Mouse (Mus musculus): ENCODE measurements at regions not wholly inside any gene's neighbourhood (a gene's known extent, or its start where the extent isn't known, plus 50 kb on each side); places are given as distances from the start of the nearest gene placed in this dataset.

DNA sequence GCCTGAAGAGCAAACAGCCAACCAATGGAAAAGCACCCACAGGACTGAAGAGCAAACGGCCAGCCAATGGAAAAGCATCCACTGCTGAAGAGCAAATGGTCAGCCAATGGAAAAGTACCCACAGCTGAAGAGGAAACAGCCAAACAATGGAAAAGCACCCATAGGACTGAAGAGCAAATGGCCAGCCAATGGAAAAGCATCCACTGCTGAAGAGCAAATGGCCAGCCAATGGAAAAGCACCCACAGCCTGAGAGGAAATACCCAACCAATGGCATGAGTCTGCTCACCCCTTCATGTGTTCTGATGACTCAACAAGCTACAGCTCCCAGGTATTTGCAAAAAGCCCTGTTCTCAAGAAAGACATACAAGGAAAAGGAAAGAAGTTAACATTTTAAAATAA is 101.4 kb upstream of the Dazl start:
- TF ChIP-seq CTCF (IDR thresholded peaks at IDR 0.05; ENCODE audit: borderline replicate concordance, control insufficient read depth, extremely low read depth, insufficient read depth, low read length, poor library complexity) = no peak
- no peak for TF ChIP-seq POLR2A (IDR thresholded peaks at IDR 0.05; ENCODE audit: control insufficient read depth, extremely low read depth, insufficient read depth, low read length, poor library complexity)
